Mouse (Mus musculus) subcutaneous adipose tissue, adult 2 months (tissue): Measurements from ENCODE around the gene Cnot8. TPM values are rescaled to one million over a fixed set of nuclear protein-coding genes. Genes with fewer than 3 reads are reported as not detected.

Experiments
- polyA plus RNA-seq: library from polyadenylated mRNA; depleted of rRNA; stranded (reverse); fragments of >200 nt; gene quantifications from 2 replicates; pipeline ENCODE4 v1.2.3, GENCODE M21; 2012; ENCODE audit warnings: low replicate concordance; rRNA removed

The Cnot8 gene
- 58.5 and 71.5 TPM in 2 replicates for polyA plus RNA-seq

GRCm38 (mm10) chr11:58103697-58104306 lies at the start of gene Cnot8:
Cnot8 (plus strand) TSS chr11:58104153.

GRCm38 (mm10) chr11:58093021-58093528 lies 10.9 kb upstream of the Cnot8 start, which contains the start of gene Gm12248:
Gm12248 (minus strand) TSS chr11:58093134.

Other genes with a start within 250 kb of the Cnot8 start
- gene Larp1, start 95.1 kb upstream of the Cnot8 start, polyA plus RNA-seq, result 41.8 and 59.4 TPM in 2 replicates
- 1.3 and 2.0 TPM in 2 replicates for gene Gm12248, start 11.0 kb upstream of the Cnot8 start, polyA plus RNA-seq
- gene Gemin5, start 64.4 kb downstream of the Cnot8 start, polyA plus RNA-seq, result 6.8 and 17.7 TPM in 2 replicates
- 33.5 and 49.3 TPM in 2 replicates for gene Mrpl22, start 67.5 kb downstream of the Cnot8 start, polyA plus RNA-seq
- gene Igtp, start 95.4 kb downstream of the Cnot8 start, polyA plus RNA-seq, result 25.1 and 34.8 TPM in 2 replicates
- gene Irgm2, start 95.5 kb downstream of the Cnot8 start, polyA plus RNA-seq, result 21.8 and 25.9 TPM in 2 replicates
- gene 4930438A08Rik, start 170.6 kb downstream of the Cnot8 start, polyA plus RNA-seq, result 0.10 TPM in 1 of 2 replicates, not detected in the other
- 17.5 and 37.2 TPM in 2 replicates for gene Zfp692, start 202.9 kb downstream of the Cnot8 start, polyA plus RNA-seq
- gene Zfp672, start 226.2 kb downstream of the Cnot8 start, polyA plus RNA-seq, result 30.7 and 40.5 TPM in 2 replicates
- gene Sh3bp5l, start 226.6 kb downstream of the Cnot8 start, polyA plus RNA-seq, result 35.8 and 47.7 TPM in 2 replicates